Mouse (Mus musculus) heart, adult 18-20 months (tissue): ENCODE data around the gene Olfr585. TPM values are rescaled to one million over a fixed set of nuclear protein-coding genes. Genes with fewer than 3 reads are reported as not detected.

ENCODE experiments used
- DNase-seq, 2 experiments: peaks; one replicate each; pipeline ENCODE4 v3.0.0; 2021 to 2022; ENCODE audit warnings: mixed read lengths in 1 of 2
- long read RNA-seq, 2 experiments: library from polyadenylated mRNA; stranded (forward); transcript quantifications; one replicate each; pipeline ENCODE4 v2.0.0; 2021
- total RNA-seq, 2 experiments: library from RNA; stranded (reverse); gene quantifications; 2 replicates each; pipeline ENCODE4 v1.2.3; 2021

The Olfr585 gene
- not detected for total RNA-seq
- long read RNA-seq, experiment 1, result 0 reads
- long read RNA-seq, experiment 2, result 0 reads

DNA sequence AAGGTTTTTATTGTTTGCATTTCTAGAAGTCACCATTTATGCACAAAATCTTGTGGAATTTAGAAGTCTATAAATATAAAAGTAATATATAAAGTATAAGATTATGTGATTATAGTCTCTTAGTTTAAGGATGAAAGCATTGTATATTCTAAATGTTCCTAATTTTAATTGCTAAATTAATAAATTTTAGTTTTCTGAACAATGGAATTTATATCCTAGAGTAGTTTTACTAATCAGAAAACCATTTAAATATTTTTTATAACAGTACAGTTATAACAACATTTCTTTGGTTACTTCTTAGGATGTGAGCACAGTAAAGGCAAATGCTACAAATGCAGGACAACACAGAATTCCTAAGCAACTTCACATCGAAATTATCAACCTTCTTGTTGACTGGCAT lies at the start of gene Olfr585:
Gene Olfr585, plus strand, starts transcription at position 301 of the 400 bp plus-strand sequence.
- DNase-seq, result no peak

DNA sequence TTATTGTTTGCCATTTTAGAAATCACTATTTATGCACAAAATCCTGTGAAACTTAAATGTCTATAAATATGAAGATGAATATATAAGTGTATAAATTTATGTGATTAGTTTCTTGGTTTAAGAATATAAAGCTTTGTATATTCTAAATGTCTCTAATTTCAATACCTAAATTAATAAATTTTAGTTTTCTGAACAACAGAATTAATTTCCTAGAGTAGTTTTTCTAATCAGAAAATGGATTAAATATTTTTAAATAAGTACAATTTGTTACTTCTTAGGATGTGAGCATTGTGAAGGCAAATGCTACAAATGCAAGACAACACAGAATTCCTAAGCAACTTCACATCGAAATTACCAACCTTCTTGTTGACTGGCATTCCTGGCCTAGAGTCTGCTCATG lies 46.5 kb upstream of the Olfr585 start, which contains the start of gene Olfr583:
Gene Olfr583, plus strand, starts transcription at position 301 of the 400 bp plus-strand sequence.
- DNase-seq, result no peak

DNA sequence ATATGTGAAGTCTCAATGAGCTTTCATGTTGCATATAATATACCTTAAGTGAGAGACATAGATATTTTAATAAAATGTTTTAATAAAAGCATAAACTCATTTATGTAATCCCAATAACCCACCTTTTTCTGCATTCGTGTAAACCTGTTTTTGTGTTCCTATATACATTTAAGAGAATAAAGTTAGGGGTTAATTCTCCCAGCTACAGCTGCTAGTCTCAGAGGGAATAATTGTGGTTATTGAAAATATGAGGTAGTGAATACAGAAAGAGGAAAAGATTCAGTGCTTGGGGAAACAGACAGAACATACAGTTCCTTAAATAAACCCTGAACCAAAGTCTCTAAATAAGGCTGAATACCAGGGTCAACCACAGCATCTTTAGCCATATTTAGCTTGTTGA lies 15.9 kb upstream of the Olfr585 start, which contains the start of gene Olfr584:
Gene Olfr584, plus strand, starts transcription at position 301 of the 400 bp plus-strand sequence.
- DNase-seq, result no peak

DNA sequence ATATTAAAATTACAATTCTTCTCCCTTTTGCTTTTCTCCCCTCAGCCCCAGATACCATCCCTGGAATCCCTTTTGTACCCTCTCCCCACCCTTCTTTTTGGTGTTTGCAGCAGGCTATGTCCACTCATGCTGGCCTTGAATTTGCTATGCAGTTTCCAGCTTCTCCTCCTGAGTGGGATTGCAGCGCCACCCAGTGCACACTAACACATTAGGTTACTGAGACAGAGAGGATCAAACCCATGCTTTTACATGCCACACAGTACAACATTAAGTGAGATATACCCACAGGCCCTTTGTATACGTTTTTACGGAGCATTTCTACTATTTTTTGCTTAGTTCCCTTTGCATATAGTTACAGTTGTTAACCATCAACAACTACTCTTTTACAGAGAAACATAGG lies 21.9 kb downstream of the Olfr585 start:
- no peak for DNase-seq

DNA sequence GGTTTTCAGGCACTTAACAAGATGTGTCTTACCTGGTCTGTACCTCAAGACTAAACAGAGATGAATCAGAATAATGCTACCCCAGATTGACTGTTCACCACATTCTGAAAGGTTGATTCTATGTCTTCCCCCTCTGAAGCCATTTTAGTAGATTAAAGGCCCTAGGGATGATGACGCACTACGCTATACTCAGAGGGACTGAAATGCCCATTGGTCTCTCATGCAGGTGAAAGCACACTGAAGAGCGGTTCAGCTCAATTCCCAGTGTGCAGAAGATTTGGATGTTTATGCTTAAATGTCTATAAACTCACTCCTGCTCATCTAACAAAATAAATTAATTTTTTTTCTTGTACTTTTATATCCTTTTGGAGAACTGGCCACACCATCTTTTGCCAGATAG lies 28.0 kb downstream of the Olfr585 start, which contains the start of gene Olfr586:
Gene Olfr586, minus strand, starts transcription at position 101 of the 400 bp plus-strand sequence.
- DNase-seq, result no peak

DNA sequence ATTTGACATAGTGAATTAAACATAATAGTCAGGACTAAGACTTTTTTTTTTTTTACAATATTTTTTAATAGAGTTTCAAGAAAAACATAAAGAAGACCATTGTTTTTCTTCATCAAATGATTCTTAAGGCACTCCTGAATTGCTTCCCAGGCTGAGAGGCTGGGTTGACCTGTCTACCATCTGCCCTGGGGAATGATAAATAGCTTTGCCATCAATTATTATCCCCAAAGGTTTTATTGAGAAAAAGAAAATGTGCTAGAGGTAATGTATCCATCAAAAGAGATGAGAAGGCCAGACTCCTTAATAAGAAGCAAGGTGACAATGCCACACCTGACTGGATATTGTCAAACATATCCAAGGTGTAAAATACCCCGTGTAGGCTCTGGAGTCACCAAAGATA lies 43.1 kb downstream of the Olfr585 start, which contains the start of gene Olfr588-ps1:
Gene Olfr588-ps1, plus strand, starts transcription at position 301 of the 400 bp plus-strand sequence.
- no peak for DNase-seq

Other genes starting within 250 kb of the Olfr585 start
- gene Olfr566, start 239.0 kb upstream of the Olfr585 start, total RNA-seq, result not detected
- not detected for gene Olfr568, start 220.6 kb upstream of the Olfr585 start, total RNA-seq
- not detected for gene Olfr569, start 206.8 kb upstream of the Olfr585 start, total RNA-seq
- gene Olfr570, start 203.1 kb upstream of the Olfr585 start, total RNA-seq, result not detected
- gene Olfr571, start 180.2 kb upstream of the Olfr585 start, total RNA-seq, result not detected
- not detected for gene Olfr572, start 173.3 kb upstream of the Olfr585 start, total RNA-seq
- gene Olfr573-ps1, start 155.1 kb upstream of the Olfr585 start, total RNA-seq, result not detected
- gene Olfr574, start 149.3 kb upstream of the Olfr585 start, total RNA-seq, result not detected
- not detected for gene Olfr575, start 138.9 kb upstream of the Olfr585 start, total RNA-seq
- not detected for gene Olfr576, start 135.1 kb upstream of the Olfr585 start, total RNA-seq
- not detected for gene Olfr577, start 121.8 kb upstream of the Olfr585 start, total RNA-seq
- gene Olfr578, start 108.4 kb upstream of the Olfr585 start, total RNA-seq, result not detected
- not detected for gene Olfr582, start 59.7 kb upstream of the Olfr585 start, total RNA-seq
- gene Olfr583, start 46.4 kb upstream of the Olfr585 start, total RNA-seq, result not detected
- gene Olfr584, start 15.8 kb upstream of the Olfr585 start, total RNA-seq, result not detected
- not detected for gene Olfr586, start 27.9 kb downstream of the Olfr585 start, total RNA-seq
- gene Olfr588-ps1, start 43.2 kb downstream of the Olfr585 start, total RNA-seq, result not detected
- not detected for gene Olfr589, start 58.6 kb downstream of the Olfr585 start, total RNA-seq
- gene Olfr591, start 80.6 kb downstream of the Olfr585 start, total RNA-seq, result not detected
- not detected for gene Olfr592, start 87.1 kb downstream of the Olfr585 start, total RNA-seq
- not detected for gene Olfr593, start 114.1 kb downstream of the Olfr585 start, total RNA-seq
- gene Olfr594, start 119.3 kb downstream of the Olfr585 start, total RNA-seq, result not detected
- gene Usp17ld, start 154.8 kb downstream of the Olfr585 start, total RNA-seq, result not detected
- not detected for gene Olfr596, start 207.9 kb downstream of the Olfr585 start, total RNA-seq
- gene Olfr597, start 218.6 kb downstream of the Olfr585 start, total RNA-seq, result not detected
- gene Olfr598, start 225.8 kb downstream of the Olfr585 start, total RNA-seq, result not detected
- not detected for gene Olfr599, start 238.2 kb downstream of the Olfr585 start, total RNA-seq